ENCODE assay signal across 20 mouse cellular contexts in genomic region chr13:101550526-101550925, GRCm38 (mm10).
DNase-seq lines count a peak whose midpoint lies in the region; ATAC-seq lines count a peak whose summit lies in the region.
"Had no signal": no experiment of that assay in that cellular context is flagged by ENCODE, and none has a peak within 500 bp of the region (broad histone marks: within the 10 kb centered on the region; RNA-seq: fewer than 3 reads in every experiment).

No protein-coding gene starts in this region.

- peak overlapping the region; percentile 46 for H3K9ac ChIP-seq in liver, embryonic 12.5 days
- no peak overlapping the region for H3K9ac ChIP-seq in liver, embryonic 11.5 days (ENCODE audit: low read depth, low read length)
- H3K9ac ChIP-seq in heart, embryonic 12.5 days, result no peak overlapping the region
- H3K9ac ChIP-seq: embryonic facial prominence, embryonic 12.5 days; heart, embryonic 13.5 days; hindbrain, embryonic 15.5 days; kidney, embryonic 15.5 days; limb, embryonic 13.5 days; lung, embryonic 15.5 days had no signal

- peak overlapping the region; percentile 98 for H3K27ac ChIP-seq in liver, embryonic 12.5 days
- H3K27ac ChIP-seq in liver, embryonic 11.5 days (ENCODE audit: low read depth, low read length), result no peak overlapping the region
- H3K27ac ChIP-seq in heart, embryonic 12.5 days (ENCODE audit: poor library complexity, severe bottlenecking), result no peak overlapping the region
- H3K27ac ChIP-seq: embryonic facial prominence, embryonic 12.5 days; heart, embryonic 13.5 days; hindbrain, embryonic 15.5 days; kidney, embryonic 15.5 days; limb, embryonic 13.5 days; lung, embryonic 15.5 days; macrophage; midbrain, embryonic 10.5 days; stomach, postnatal 0 days had no signal

- peaks cover 90% of the 10 kb centered on the region for H3K4me1 ChIP-seq in liver, embryonic 12.5 days
- H3K4me1 ChIP-seq in liver, embryonic 11.5 days (replicated peaks; ENCODE audit: control insufficient read depth, insufficient read depth, low read length), result peaks cover 54% of the 10 kb centered on the region
- H3K4me1 ChIP-seq in heart, embryonic 12.5 days (replicated peaks), result peaks cover 26% of the 10 kb centered on the region
- H3K4me1 ChIP-seq: hindbrain, embryonic 15.5 days; lung, embryonic 15.5 days had no signal

- 84% methylated on average over 5 of the region's 5 CpGs for WGBS in liver, embryonic 12.5 days (ENCODE audit: insufficient replicate concordance)
- 82% methylated on average over 5 of the region's 5 CpGs for WGBS in liver, embryonic 11.5 days
- WGBS in heart, embryonic 12.5 days, result 84% methylated on average over 5 of the region's 5 CpGs

- H3K36me3 ChIP-seq in liver, embryonic 12.5 days, result no peaks in the 10 kb centered on the region
- H3K36me3 ChIP-seq in liver, embryonic 11.5 days (ENCODE audit: control insufficient read depth, insufficient read depth, low read length), result no peaks in the 10 kb centered on the region
- no peaks in the 10 kb centered on the region for H3K36me3 ChIP-seq in heart, embryonic 12.5 days
- H3K36me3 ChIP-seq: embryonic facial prominence, embryonic 12.5 days; heart, embryonic 13.5 days; hindbrain, embryonic 15.5 days; kidney, embryonic 15.5 days; limb, embryonic 13.5 days; lung, embryonic 15.5 days; midbrain, embryonic 10.5 days had no signal

- 0 out of 2 replicates have a peak, but pooled peaks cover 4% of the 10 kb centered on the region for H3K27me3 ChIP-seq in liver, embryonic 12.5 days (replicated peaks)
- H3K27me3 ChIP-seq in liver, embryonic 11.5 days (replicated peaks; ENCODE audit: control insufficient read depth, insufficient read depth, low read length), result no peaks in the 10 kb centered on the region
- no peaks in the 10 kb centered on the region for H3K27me3 ChIP-seq in heart, embryonic 12.5 days (replicated peaks)
- H3K27me3 ChIP-seq: embryonic facial prominence, embryonic 12.5 days; heart, embryonic 13.5 days; hindbrain, embryonic 15.5 days; kidney, embryonic 15.5 days; lung, embryonic 15.5 days had no signal

- no peaks in the 10 kb centered on the region for H3K9me3 ChIP-seq in liver, embryonic 12.5 days (replicated peaks)
- H3K9me3 ChIP-seq in liver, embryonic 11.5 days (ENCODE audit: control insufficient read depth, low read length), result no peaks in the 10 kb centered on the region
- H3K9me3 ChIP-seq in heart, embryonic 12.5 days (replicated peaks), result no peaks in the 10 kb centered on the region
- H3K9me3 ChIP-seq: embryonic facial prominence, embryonic 12.5 days; heart, embryonic 13.5 days; hindbrain, embryonic 15.5 days; kidney, embryonic 15.5 days; limb, embryonic 13.5 days; lung, embryonic 15.5 days; midbrain, embryonic 10.5 days had no signal

- no peak for DNase-seq in liver, embryonic 11.5 days (ENCODE audit: low spot score)
- peak; percentile 67 to 72 for DNase-seq in cerebellum, adult 18-20 months
- DNase-seq in cerebellum, postnatal 25 days, result peak; percentile 31 to 59
- no peak for DNase-seq in adrenal gland, adult 18-20 months (ENCODE audit: low spot score in 2 of 2)
- no peak for DNase-seq in kidney, postnatal 10 days
- DNase-seq: adrenal gland, postnatal 10 days; retina, postnatal 1 day; right cerebral cortex, postnatal 4 days had no signal

- H3K4me3 ChIP-seq in liver, embryonic 12.5 days, result no peak overlapping the region
- no peak overlapping the region for H3K4me3 ChIP-seq in liver, embryonic 11.5 days (ENCODE audit: low read depth, low read length)
- H3K4me3 ChIP-seq in heart, embryonic 12.5 days, result no peak overlapping the region
- H3K4me3 ChIP-seq: embryonic facial prominence, embryonic 12.5 days; heart, embryonic 13.5 days; hindbrain, embryonic 15.5 days; kidney, embryonic 15.5 days; limb, embryonic 13.5 days; lung, embryonic 15.5 days; midbrain, embryonic 10.5 days had no signal

- no peak for ATAC-seq in liver, embryonic 12.5 days
- no peak for ATAC-seq in liver, embryonic 11.5 days (replicated peaks; ENCODE audit: low FRiP score)
- ATAC-seq in heart, embryonic 12.5 days (ENCODE audit: insufficient number of reproducible peaks, low FRiP score), result no peak
- ATAC-seq: intestine, postnatal 0 days had no signal

- peak overlapping the region; percentile 59 for H3K4me2 ChIP-seq in liver, embryonic 12.5 days
- no peak overlapping the region for H3K4me2 ChIP-seq in liver, embryonic 11.5 days
- no peak overlapping the region for H3K4me2 ChIP-seq in heart, embryonic 12.5 days
- H3K4me2 ChIP-seq: embryonic facial prominence, embryonic 12.5 days; heart, embryonic 13.5 days; hindbrain, embryonic 15.5 days; kidney, embryonic 15.5 days; limb, embryonic 13.5 days; lung, embryonic 15.5 days had no signal

Comparison
In these comparisons a context has a peak if more than half of its experiments do, and no peak if none do; other contexts are left out.
1. DNase-seq: peak in cerebellum, adult 18-20 months (2 of 2) and cerebellum, postnatal 25 days (2 of 2); none in liver, embryonic 11.5 days (single experiment), adrenal gland, adult 18-20 months (0 of 2) and kidney, postnatal 10 days (single experiment).